ENCODE assay signal across 21 mouse cellular contexts in the genomic region with DNA sequence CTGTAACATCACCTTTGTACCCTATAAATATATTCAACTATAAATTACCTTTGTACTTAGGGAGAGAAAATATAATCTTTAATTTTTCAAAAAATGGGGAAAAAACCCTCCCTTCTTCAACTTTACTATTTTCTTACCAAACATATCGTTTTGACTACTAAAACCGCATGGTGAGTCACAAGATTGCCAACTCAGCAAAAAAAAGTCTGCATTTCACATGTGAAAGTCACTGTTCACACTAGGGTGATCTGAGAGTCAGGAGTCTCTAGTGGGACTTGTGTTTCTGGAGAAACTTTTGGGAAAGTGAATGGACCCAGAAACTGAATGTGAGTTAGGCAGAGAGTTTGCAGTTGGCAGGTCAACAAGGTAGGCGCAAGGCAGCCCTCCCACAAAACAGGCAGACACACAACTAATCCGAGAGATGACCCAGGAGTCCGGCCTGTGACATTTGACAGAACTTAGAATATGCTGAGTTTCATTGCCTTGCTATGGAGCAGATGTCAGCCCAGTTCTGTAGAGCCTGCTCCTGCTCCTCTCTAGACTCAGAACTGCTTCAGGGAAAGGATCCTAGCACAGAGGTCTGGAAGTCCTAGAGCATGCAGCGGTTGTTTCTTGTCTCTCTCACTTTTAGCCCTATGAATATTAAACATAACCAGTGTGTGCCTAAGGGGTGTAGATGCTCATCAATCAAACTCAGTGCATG. TPM values are rescaled to one million over a fixed set of nuclear protein-coding genes. Genes with fewer than 3 reads are reported as not detected.
DNase-seq lines count a peak whose midpoint lies in the region; ATAC-seq and TF ChIP-seq lines count a peak whose summit lies in the region.
"Had no signal": no experiment of that assay in that cellular context is flagged by ENCODE, and none has a peak within 500 bp of the region (broad histone marks: within the 10 kb centered on the region; RNA-seq: fewer than 3 reads in every experiment).

No protein-coding gene starts in this region.

- no peak overlapping the region for H3K27ac ChIP-seq in forebrain, embryonic 14.5 days (ENCODE audit: low read depth, low read length)
- no peak overlapping the region for H3K27ac ChIP-seq in forebrain, embryonic 12.5 days
- no peak overlapping the region for H3K27ac ChIP-seq in lung, embryonic 14.5 days (ENCODE audit: low read depth)
- no peak overlapping the region for H3K27ac ChIP-seq in hindbrain, postnatal 0 days
- H3K27ac ChIP-seq: embryonic facial prominence, embryonic 13.5 days; heart, embryonic 15.5 days; kidney, embryonic 15.5 days; liver, embryonic 14.5 days; stomach, postnatal 0 days had no signal

- peak; percentile 44; the same call in 1 of the 2 replicates for ATAC-seq in forebrain, embryonic 14.5 days
- no peak for ATAC-seq in forebrain, embryonic 12.5 days (ENCODE audit: low FRiP score)
- ATAC-seq in lung, embryonic 14.5 days (ENCODE audit: insufficient read depth) = peak; percentile 49; the same call in 1 of the 2 replicates
- peak; percentile 47; the same call in 1 of the 2 replicates for ATAC-seq in hindbrain, postnatal 0 days
- ATAC-seq: intestine, postnatal 0 days; lung, postnatal 0 days; Patski had no signal

- DNase-seq in forebrain, embryonic 14.5 days (ENCODE audit: low spot score) = no peak
- no peak for DNase-seq in lung, embryonic 14.5 days
- no peak for DNase-seq in lung, adult 2 months
- peak; percentile 45 for DNase-seq in brain, adult 2 months (ENCODE audit: low read depth, low spot score)
- DNase-seq in hindbrain, postnatal 0 days (ENCODE audit: low spot score) = no peak
- DNase-seq in Muller cell, postnatal 12 days (ENCODE audit: inconsistent ontology term) = no peak
- DNase-seq: adrenal gland, adult 8-10 months; B cell, adult 2 months; gastrocnemius, postnatal 36 days; heart, postnatal 4 days; kidney, postnatal 4 days; right cerebral cortex, adult 18-20 months had no signal

- WGBS in forebrain, embryonic 14.5 days = 93% methylated on average over 6 of the region's 6 CpGs
- 94% methylated on average over 6 of the region's 6 CpGs for WGBS in forebrain, embryonic 12.5 days
- 76% methylated on average over 6 of the region's 6 CpGs for WGBS in lung, embryonic 14.5 days
- 79% methylated on average over 6 of the region's 6 CpGs for WGBS in lung, adult 2 months
- WGBS in hindbrain, postnatal 0 days = 82% methylated on average over 6 of the region's 6 CpGs

- no peak for TF ChIP-seq CTCF in lung, embryonic 14.5 days (IDR thresholded peaks at IDR 0.05; ENCODE audit: low read depth)
- TF ChIP-seq CTCF in lung, adult 2 months (IDR thresholded peaks at IDR 0.05; ENCODE audit: insufficient read depth, low read length) = no peak
- TF ChIP-seq CTCF in hindbrain, postnatal 0 days (IDR thresholded peaks at IDR 0.05; ENCODE audit: low read depth) = no peak

- no peak for TF ChIP-seq POLR2A in lung, adult 2 months (IDR thresholded peaks at IDR 0.05; ENCODE audit: borderline replicate concordance, extremely low read depth, low read depth, low read length)

- no peaks in the 10 kb centered on the region for H3K4me1 ChIP-seq in forebrain, embryonic 14.5 days (ENCODE audit: control insufficient read depth, insufficient read depth, low read length)
- H3K4me1 ChIP-seq in forebrain, embryonic 12.5 days = no peaks in the 10 kb centered on the region
- H3K4me1 ChIP-seq in lung, embryonic 14.5 days (ENCODE audit: insufficient read depth) = 0 out of 2 replicates have a peak, but pooled peaks cover 3% of the 10 kb centered on the region
- peaks cover 3% of the 10 kb centered on the region; the same call in 1 of the 2 replicates for H3K4me1 ChIP-seq in lung, adult 2 months (ENCODE audit: control insufficient read depth, insufficient read depth, low read length)
- no peaks in the 10 kb centered on the region for H3K4me1 ChIP-seq in hindbrain, postnatal 0 days (ENCODE audit: insufficient read depth, low read length)
- H3K4me1 ChIP-seq: embryonic facial prominence, embryonic 13.5 days; heart, embryonic 15.5 days; kidney, embryonic 15.5 days had no signal

- H3K36me3 ChIP-seq in forebrain, embryonic 14.5 days (ENCODE audit: control insufficient read depth, insufficient read depth, low read length) = no peaks in the 10 kb centered on the region
- H3K36me3 ChIP-seq in forebrain, embryonic 12.5 days (replicated peaks) = no peaks in the 10 kb centered on the region
- H3K36me3 ChIP-seq in lung, embryonic 14.5 days (ENCODE audit: insufficient read depth) = no peaks in the 10 kb centered on the region
- no peaks in the 10 kb centered on the region for H3K36me3 ChIP-seq in hindbrain, postnatal 0 days (ENCODE audit: insufficient read depth, low read length)
- H3K36me3 ChIP-seq: embryonic facial prominence, embryonic 13.5 days; heart, embryonic 15.5 days; kidney, embryonic 15.5 days had no signal

- no peak overlapping the region for H3K4me3 ChIP-seq in forebrain, embryonic 14.5 days (ENCODE audit: low read depth, low read length)
- H3K4me3 ChIP-seq in forebrain, embryonic 12.5 days (replicated peaks) = no peak overlapping the region
- H3K4me3 ChIP-seq in lung, embryonic 14.5 days (ENCODE audit: low read depth, low read length) = no peak overlapping the region
- H3K4me3 ChIP-seq in lung, adult 2 months (replicated peaks; ENCODE audit: extremely low read depth, low read depth, low read length) = no peak overlapping the region
- no peak overlapping the region for H3K4me3 ChIP-seq in hindbrain, postnatal 0 days (ENCODE audit: low read length)
- H3K4me3 ChIP-seq: embryonic facial prominence, embryonic 13.5 days; heart, embryonic 15.5 days; kidney, embryonic 15.5 days had no signal

- H3K27me3 ChIP-seq in forebrain, embryonic 14.5 days (replicated peaks; ENCODE audit: control insufficient read depth, insufficient read depth, low read length) = no peaks in the 10 kb centered on the region
- no peaks in the 10 kb centered on the region for H3K27me3 ChIP-seq in forebrain, embryonic 12.5 days
- no peaks in the 10 kb centered on the region for H3K27me3 ChIP-seq in lung, embryonic 14.5 days (ENCODE audit: insufficient read depth, low read length)
- H3K27me3 ChIP-seq in hindbrain, postnatal 0 days (ENCODE audit: insufficient read depth, low read length) = no peaks in the 10 kb centered on the region
- H3K27me3 ChIP-seq: embryonic facial prominence, embryonic 13.5 days; heart, embryonic 15.5 days; kidney, embryonic 15.5 days; Patski had no signal

- no peak overlapping the region for H3K4me2 ChIP-seq in forebrain, embryonic 14.5 days (ENCODE audit: low read length)
- H3K4me2 ChIP-seq in forebrain, embryonic 12.5 days = no peak overlapping the region
- no peak overlapping the region for H3K4me2 ChIP-seq in lung, embryonic 14.5 days
- H3K4me2 ChIP-seq in hindbrain, postnatal 0 days (ENCODE audit: low read depth, low read length) = no peak overlapping the region
- H3K4me2 ChIP-seq: embryonic facial prominence, embryonic 13.5 days; heart, embryonic 15.5 days; kidney, embryonic 15.5 days had no signal

- no peaks in the 10 kb centered on the region for H3K9me3 ChIP-seq in forebrain, embryonic 14.5 days (replicated peaks; ENCODE audit: control insufficient read depth, low read length)
- no peaks in the 10 kb centered on the region for H3K9me3 ChIP-seq in forebrain, embryonic 12.5 days
- H3K9me3 ChIP-seq in lung, embryonic 14.5 days (ENCODE audit: low read depth, low read length) = no peaks in the 10 kb centered on the region
- no peaks in the 10 kb centered on the region for H3K9me3 ChIP-seq in hindbrain, postnatal 0 days (ENCODE audit: low read length)
- H3K9me3 ChIP-seq: embryonic facial prominence, embryonic 13.5 days; heart, embryonic 15.5 days; kidney, embryonic 15.5 days had no signal

- H3K9ac ChIP-seq in forebrain, embryonic 14.5 days (ENCODE audit: low read length) = no peak overlapping the region
- H3K9ac ChIP-seq in forebrain, embryonic 12.5 days = no peak overlapping the region
- H3K9ac ChIP-seq in lung, embryonic 14.5 days = no peak overlapping the region
- no peak overlapping the region for H3K9ac ChIP-seq in hindbrain, postnatal 0 days (replicated peaks; ENCODE audit: low read length)
- H3K9ac ChIP-seq: embryonic facial prominence, embryonic 13.5 days; heart, embryonic 15.5 days; kidney, embryonic 15.5 days; liver, embryonic 14.5 days had no signal

RNA-seq across cellular contexts. Expression of gene Emcn, which starts 26.4 kb away (rescaled TPM):
- 12.5 and 13.2 TPM in 2 replicates for polyA plus RNA-seq in forebrain, embryonic 14.5 days (2014; fragmentation: Nextera tagmentation; extraction: Ambion mirVana)
- polyA plus RNA-seq in forebrain, embryonic 12.5 days (2016; fragmentation: Nextera tagmentation; extraction: Ambion mirVana) = 14.4 and 14.6 TPM in 2 replicates
- polyA plus RNA-seq in lung, embryonic 14.5 days (2014; fragmentation: Nextera tagmentation; extraction: Ambion mirVana) = 68.9 and 72.5 TPM in 2 replicates
- polyA plus RNA-seq in lung, adult 2 months (2012; rRNA removed) = 32.3 and 49.6 TPM in 2 replicates
- 3.5 and 7.1 TPM in 2 replicates for total RNA-seq in hindbrain, postnatal 0 days (2014; rRNA removed)
- 8.7 and 9.5 TPM in 2 replicates for polyA plus RNA-seq in hindbrain, postnatal 0 days (2015; fragmentation: Nextera tagmentation; extraction: Ambion mirVana)
- polyA plus RNA-seq: Patski had no signal
